Mouse (Mus musculus) intestine, embryonic 14.5 days (tissue): ENCODE measurements around the gene Esrrg. TPM values are rescaled to one million over a fixed set of nuclear protein-coding genes. Genes with fewer than 3 reads are reported as not detected.

Source experiments
- ATAC-seq: fragments of 200-750 bp; cut with Nextera tagmentation; replicated peaks from 2 replicates; pipeline ENCODE4 v1.8.0; 2017; ENCODE audit warnings: low read depth, moderate number of reproducible peaks, moderate TSS enrichment, moderate library complexity; ENCODE audit not compliant: low FRiP score, low TSS enrichment
- DNase-seq: peaks from one replicate; pipeline ENCODE4 v3.0.0-alpha.2; 2018; ENCODE audit warnings: low spot score
- H3K27ac ChIP-seq: fragments of 300-500 bp; sonication (generic); 2 replicates; pipeline ENCODE4 v1.5.1; 2014; ENCODE audit warnings: low read depth, mild to moderate bottlenecking, control low read depth
- H3K27me3 ChIP-seq: fragments of 300-500 bp; sonication (generic); replicated peaks from 2 replicates; pipeline ENCODE4 v1.6.1; 2014; ENCODE audit warnings: low read length, control low read depth; ENCODE audit not compliant: control insufficient read depth, insufficient read depth
- H3K36me3 ChIP-seq: fragments of 300-500 bp; sonication (generic); 2 replicates; pipeline ENCODE4 v1.6.1; 2014; ENCODE audit warnings: low read length, control low read depth; ENCODE audit not compliant: control insufficient read depth, insufficient read depth
- H3K4me1 ChIP-seq: fragments of 300-500 bp; sonication (generic); replicated peaks from 2 replicates; pipeline ENCODE4 v1.6.1; 2014; ENCODE audit warnings: low read length, control low read depth, mixed read lengths; ENCODE audit not compliant: control insufficient read depth, insufficient read depth
- H3K4me2 ChIP-seq: fragments of 300-500 bp; sonication (generic); 2 replicates; pipeline ENCODE4 v1.6.1; 2014; ENCODE audit warnings: low read length
- H3K4me3 ChIP-seq: fragments of 300-500 bp; sonication (generic); 2 replicates; pipeline ENCODE4 v1.5.1; 2014; ENCODE audit warnings: low read depth, low read length, control low read depth, mixed read lengths
- H3K9ac ChIP-seq: fragments of 300-500 bp; sonication (generic); 2 replicates; pipeline ENCODE4 v1.6.1; 2014; ENCODE audit warnings: mild to moderate bottlenecking, low read length
- H3K9me3 ChIP-seq: fragments of 300-500 bp; sonication (generic); 2 replicates; pipeline ENCODE4 v1.6.1; 2016; ENCODE audit warnings: low read length, control low read depth; ENCODE audit not compliant: control insufficient read depth
- WGBS: fragments of 180-500 bp; shearing (Covaris S2); extraction: QIAGEN DNeasy Blood & Tissue Kit; methylation state at CpG from one replicate; pipeline ENCODE4 v1.1.7; 2014; 5-methylcytosine and 5-hydroxymethylcytosine counted together
- polyA plus RNA-seq: library from polyadenylated mRNA; unstranded; fragments of >200 nt; fragmentation: Nextera tagmentation; extraction: Ambion mirVana; gene quantifications from 2 replicates; pipeline ENCODE4 v1.2.1, GENCODE M21; 2014

Esrrg gene
- polyA plus RNA-seq, 1 experiment from 2014 or later: 6.9 TPM

DNA sequence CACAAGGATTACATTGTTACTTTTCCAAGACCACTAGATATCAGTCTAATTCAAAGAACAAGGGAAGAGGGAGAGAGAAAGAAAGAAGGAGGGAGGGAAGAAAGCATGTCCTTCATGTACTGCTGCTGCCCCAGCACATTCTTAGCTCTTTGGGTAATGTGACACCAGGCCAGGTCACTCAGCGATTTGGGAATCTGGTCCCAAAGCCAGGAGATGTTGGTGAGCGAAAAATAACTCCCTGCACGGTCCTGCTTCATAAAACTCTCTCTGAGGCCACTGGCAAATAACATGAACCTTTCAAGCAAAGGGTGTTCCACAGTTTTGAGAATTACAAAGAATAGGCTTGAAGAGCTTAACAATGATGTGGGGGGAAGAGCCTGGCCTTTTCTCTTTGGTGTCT, 342.9 kb downstream of the Esrrg start:
- WGBS: 64% methylated on average over 3 of the region's 3 CpGs
- H3K9ac ChIP-seq: no peak overlapping the region
- no peak overlapping the region for H3K4me2 ChIP-seq
- no peaks in the 10 kb centered on the region for H3K36me3 ChIP-seq
- no peaks in the 10 kb centered on the region for H3K4me1 ChIP-seq
- H3K4me3 ChIP-seq: no peak overlapping the region
- H3K9me3 ChIP-seq: no peaks in the 10 kb centered on the region
- ATAC-seq (no peak), DNase-seq (no peak)
- H3K27me3 ChIP-seq: no peaks in the 10 kb centered on the region
- H3K27ac ChIP-seq: no peak overlapping the region

DNA sequence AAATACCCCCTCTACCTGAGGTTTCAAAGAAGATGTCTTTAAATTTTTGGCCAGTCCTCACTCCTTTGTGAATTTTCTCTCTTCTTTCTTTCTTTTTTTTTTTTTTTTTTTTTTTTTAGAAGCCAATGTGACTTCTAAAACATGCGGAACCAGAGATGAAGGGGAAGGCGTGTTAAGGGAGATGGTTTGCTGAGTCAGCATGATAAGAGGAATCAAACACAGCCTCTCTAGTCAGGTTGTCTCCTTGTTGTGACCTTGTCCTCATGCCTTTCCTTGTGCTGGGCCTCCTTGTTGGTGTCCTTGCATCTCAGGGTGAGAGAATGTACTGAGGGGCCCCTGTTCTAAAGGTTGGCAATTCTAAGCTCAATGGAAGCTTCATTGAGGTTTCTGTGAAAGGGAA, 348.1 kb downstream of the Esrrg start:
- 84% methylated on average over 2 of the region's 2 CpGs for WGBS

DNA sequence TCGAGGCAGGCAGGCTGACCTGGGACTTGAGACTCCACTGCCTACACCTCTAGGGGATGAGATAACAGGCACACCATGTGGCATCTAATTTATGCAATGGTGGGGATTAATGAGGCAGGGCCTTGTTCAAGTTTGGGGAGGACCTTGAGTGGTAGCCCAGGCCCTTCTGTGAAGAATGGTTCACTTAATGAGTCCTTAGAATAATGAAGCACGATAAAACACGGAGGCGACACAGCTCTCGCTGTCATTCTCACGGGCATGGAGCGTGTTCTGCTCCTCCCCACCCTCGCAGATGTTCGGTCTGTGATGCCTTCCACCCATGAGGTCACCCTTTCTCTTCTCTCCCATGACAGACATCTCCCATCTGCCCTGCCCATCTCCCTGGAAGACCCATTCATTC, 350.6 kb downstream of the Esrrg start:
- Histone ChIP-seq H3K9ac (no peak overlapping the region), H3K4me2 (no peak overlapping the region), H3K4me3 (no peak overlapping the region), H3K36me3 (no peaks in the 10 kb centered on the region), H3K27me3 (no peaks in the 10 kb centered on the region), H3K9me3 (no peaks in the 10 kb centered on the region), H3K4me1 (no peaks in the 10 kb centered on the region), H3K27ac (no peak overlapping the region)
- 86% methylated on average over 9 of the region's 9 CpGs for WGBS
- DNase-seq (no peak), ATAC-seq (no peak)

More for the DNA sequence above, 348.1 kb downstream of the Esrrg start:
- H3K4me1 ChIP-seq: no peaks in the 10 kb centered on the region
- H3K4me3 ChIP-seq: no peak overlapping the region
- no peaks in the 10 kb centered on the region for H3K27me3 ChIP-seq
- no peak for DNase-seq
- H3K9me3 ChIP-seq: no peaks in the 10 kb centered on the region
- no peak overlapping the region for H3K27ac ChIP-seq
- no peak for ATAC-seq
- no peaks in the 10 kb centered on the region for H3K36me3 ChIP-seq
- H3K9ac ChIP-seq: no peak overlapping the region
- H3K4me2 ChIP-seq: no peak overlapping the region

- Histone ChIP-seq H3K9ac (no peak overlapping the region), H3K4me1 (peaks cover 5% of the 10 kb centered on the region; the same call in 1 of the 2 replicates), H3K4me2 (no peak overlapping the region), H3K36me3 (no peaks in the 10 kb centered on the region), H3K27ac (no peak overlapping the region), H3K4me3 (no peak overlapping the region), H3K27me3 (no peaks in the 10 kb centered on the region), H3K9me3 (no peaks in the 10 kb centered on the region)
- WGBS: 66% methylated on average over 5 of the region's 5 CpGs
- DNase-seq (no peak), ATAC-seq (no peak)
Measured at GRCm38 (mm10) chr1:187961452-187961851, 352.9 kb downstream of the Esrrg start.

DNA sequence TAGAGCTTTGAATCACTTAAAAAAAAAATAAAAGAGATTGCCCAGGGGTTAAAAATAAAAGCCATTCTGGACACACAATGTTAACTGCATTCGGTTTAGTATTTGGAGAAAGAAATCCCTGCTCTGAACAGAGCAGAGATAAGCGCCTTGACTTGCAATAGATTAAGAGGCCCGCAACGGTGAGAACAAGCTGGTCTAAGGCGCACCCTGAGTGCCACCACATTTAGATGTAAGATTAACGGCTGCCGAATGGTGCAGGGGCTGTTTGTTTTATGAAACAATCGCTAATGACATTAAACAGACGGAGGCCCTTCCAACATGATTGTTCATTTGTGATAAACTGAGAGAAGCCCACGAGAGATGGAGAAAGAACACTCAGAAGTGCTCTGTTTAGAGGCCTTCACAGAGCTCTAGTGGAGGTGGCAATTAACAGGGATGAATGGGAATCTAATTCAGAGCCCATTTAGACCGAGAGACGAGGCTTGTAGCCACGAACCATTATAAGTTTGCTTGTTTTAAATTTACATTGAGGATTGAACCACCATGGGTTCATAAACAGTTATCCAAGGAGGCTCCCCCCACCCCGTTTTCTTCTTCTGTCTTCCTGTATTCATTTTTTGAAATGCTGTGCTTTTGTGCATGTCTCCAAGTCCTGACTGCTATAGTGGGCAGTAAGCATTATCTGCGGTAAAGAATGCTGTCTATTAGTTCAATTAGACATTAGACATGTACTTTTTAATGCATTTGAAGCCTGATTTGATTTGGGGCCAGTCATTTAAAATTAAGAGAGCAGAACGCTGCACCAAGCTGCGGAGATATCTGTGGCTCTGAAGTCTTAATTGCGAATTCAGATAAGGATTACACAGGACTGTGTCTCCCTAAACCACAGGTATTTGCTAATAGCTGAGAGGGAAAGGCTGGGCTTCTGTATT, 356.5 kb downstream of the Esrrg start:
- 29% methylated on average over 18 of the region's 18 CpGs for WGBS
- no peak overlapping the region for H3K4me3 ChIP-seq
- no peaks in the 10 kb centered on the region for H3K36me3 ChIP-seq
- H3K9ac ChIP-seq: no peak overlapping the region
- H3K4me1 ChIP-seq: peaks cover 10% of the 10 kb centered on the region
- no peaks in the 10 kb centered on the region for H3K27me3 ChIP-seq
- no peak for ATAC-seq
- DNase-seq: no peak
- H3K27ac ChIP-seq: no peak overlapping the region
- H3K4me2 ChIP-seq: no peak overlapping the region
- H3K9me3 ChIP-seq: no peaks in the 10 kb centered on the region

GRCm38 (mm10) chr1:187965921-187966320, 357.3 kb downstream of the Esrrg start:
- Histone ChIP-seq H3K36me3 (no peaks in the 10 kb centered on the region), H3K4me3 (no peak overlapping the region), H3K27ac (no peak overlapping the region), H3K4me1 (peaks cover 10% of the 10 kb centered on the region), H3K9me3 (no peaks in the 10 kb centered on the region), H3K27me3 (no peaks in the 10 kb centered on the region), H3K9ac (no peak overlapping the region), H3K4me2 (no peak overlapping the region)
- ATAC-seq: no peak
- WGBS: 43% methylated on average over 6 of the region's 6 CpGs
- DNase-seq: no peak

GRCm38 (mm10) chr1:187968379-187968778, 359.8 kb downstream of the Esrrg start:
- ATAC-seq (no peak), DNase-seq (no peak)
- no peak overlapping the region for H3K27ac ChIP-seq
- H3K9me3 ChIP-seq: no peaks in the 10 kb centered on the region
- H3K27me3 ChIP-seq: no peaks in the 10 kb centered on the region
- H3K4me2 ChIP-seq: no peak overlapping the region
- peaks cover 10% of the 10 kb centered on the region for H3K4me1 ChIP-seq
- H3K36me3 ChIP-seq: no peaks in the 10 kb centered on the region
- H3K9ac ChIP-seq: no peak overlapping the region
- 87% methylated on average over 4 of the region's 4 CpGs for WGBS
- no peak overlapping the region for H3K4me3 ChIP-seq

DNA sequence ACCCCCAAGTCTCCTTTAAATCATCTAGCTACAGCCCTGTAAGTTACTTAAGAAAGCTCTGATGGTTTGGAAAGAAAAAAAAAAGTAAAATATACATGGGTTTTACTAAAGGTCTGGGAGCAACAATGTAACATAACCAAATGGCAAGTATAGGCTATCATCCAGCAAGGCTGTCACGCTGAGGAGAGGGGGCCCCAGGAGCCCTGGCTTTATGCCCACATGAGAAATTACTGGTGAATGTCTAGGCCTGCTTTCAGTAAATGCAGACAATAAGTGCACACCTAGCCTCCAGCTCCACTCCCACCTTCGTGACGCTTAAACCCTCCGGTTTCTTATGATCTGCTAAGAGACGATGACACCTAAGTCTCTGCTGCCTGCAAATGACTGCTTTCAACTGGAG, 360.9 kb downstream of the Esrrg start:
- Histone ChIP-seq H3K4me3 (no peak overlapping the region), H3K4me2 (no peak overlapping the region), H3K9ac (no peak overlapping the region), H3K27me3 (no peaks in the 10 kb centered on the region), H3K9me3 (no peaks in the 10 kb centered on the region), H3K4me1 (peaks cover 10% of the 10 kb centered on the region), H3K27ac (no peak overlapping the region), H3K36me3 (no peaks in the 10 kb centered on the region)
- ATAC-seq (no peak), DNase-seq (no peak)
- 68% methylated on average over 5 of the region's 5 CpGs for WGBS

- peak; percentile 67 for DNase-seq
- H3K27ac ChIP-seq: no peak overlapping the region
- H3K4me1 ChIP-seq: peaks cover under 1% of the 10 kb centered on the region
- no peak overlapping the region for H3K4me2 ChIP-seq
- H3K36me3 ChIP-seq: no peaks in the 10 kb centered on the region
- ATAC-seq: 0 out of 2 replicates have a peak, but pooled peaks have one; percentile 36
- H3K27me3 ChIP-seq: no peaks in the 10 kb centered on the region
- H3K4me3 ChIP-seq: no peak overlapping the region
- H3K9me3 ChIP-seq: no peaks in the 10 kb centered on the region
- WGBS: 10% methylated on average over 9 of the region's 9 CpGs
- no peak overlapping the region for H3K9ac ChIP-seq
Measured at GRCm38 (mm10) chr1:187974396-187974795, 365.8 kb downstream of the Esrrg start.
